Mouse (Mus musculus): ENCODE measurements around the gene Erp27. TPM values are rescaled to one million over a fixed set of nuclear protein-coding genes. Genes with fewer than 3 reads are reported as not detected.

Erp27 gene
- polyA plus RNA-seq, 1 experiment, result 1.9 TPM

DNA sequence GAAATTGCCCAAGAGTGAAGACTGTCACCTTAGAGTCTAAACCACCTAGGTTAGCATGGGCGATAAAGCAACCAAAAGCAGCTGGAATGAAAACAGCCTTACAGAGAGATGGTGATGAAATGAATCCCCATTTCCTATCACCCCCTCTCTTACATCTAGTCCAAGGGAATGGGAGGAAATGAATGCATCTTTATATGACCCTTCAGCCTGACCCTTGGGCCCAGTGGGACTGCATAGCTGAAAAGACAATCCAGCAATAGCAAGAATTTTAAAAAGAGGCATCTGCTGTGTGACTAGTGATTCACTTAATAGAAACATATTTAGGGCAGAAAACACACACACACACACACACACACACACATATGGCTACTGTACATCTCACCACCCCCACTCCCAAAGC lies 5.6 kb upstream of the Erp27 start:
- Histone ChIP-seq H3K27ac (ENCODE audit: insufficient read depth, low read length) (no peak overlapping the region), H3K4me1 (ENCODE audit: control insufficient read depth, insufficient read depth, low read length) (peaks cover 3% of the 10 kb centered on the region; the same call in 1 of the 2 replicates), H3K4me3 (ENCODE audit: insufficient read depth, low read length) (no peak overlapping the region)
- TF ChIP-seq CTCF (IDR thresholded peaks at IDR 0.05; ENCODE audit: borderline replicate concordance, insufficient read depth, low read length), result no peak
- TF ChIP-seq POLR2A (IDR thresholded peaks at IDR 0.05; ENCODE audit: low read depth, low read length), result no peak

- TF ChIP-seq POLR2A (IDR thresholded peaks at IDR 0.05; ENCODE audit: low read depth, low read length) (no peak), CTCF (IDR thresholded peaks at IDR 0.05; ENCODE audit: borderline replicate concordance, insufficient read depth, low read length) (no peak)
- H3K27ac ChIP-seq (ENCODE audit: insufficient read depth, low read length), result no peak overlapping the region
- H3K4me1 ChIP-seq (ENCODE audit: control insufficient read depth, insufficient read depth, low read length), result peaks cover 5% of the 10 kb centered on the region
- H3K4me3 ChIP-seq (ENCODE audit: insufficient read depth, low read length), result no peak overlapping the region
Observed at GRCm38 (mm10) chr6:136925049-136925448, 3.1 kb upstream of the Erp27 start.

DNA sequence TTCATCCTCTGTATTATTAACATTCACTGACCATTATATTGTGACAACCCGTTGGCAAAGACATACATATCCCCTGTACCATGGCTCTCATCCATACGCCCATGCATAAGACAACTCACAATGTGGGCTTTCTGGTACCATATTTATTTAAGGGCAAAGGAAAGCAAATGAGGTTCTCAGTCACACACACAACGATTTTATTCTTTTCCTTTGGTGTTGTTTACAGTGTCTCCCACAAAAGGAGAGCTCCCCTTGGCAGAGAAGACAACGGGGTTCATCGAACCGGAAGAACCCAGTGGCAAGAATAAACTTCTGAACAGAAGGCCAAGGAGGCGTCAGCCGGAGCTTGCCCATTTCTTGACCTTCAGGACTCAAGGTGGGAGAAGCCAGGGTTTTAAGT lies 1.6 kb upstream of the Erp27 start, which contains the start of gene Pde6h:
Pde6h (plus strand) TSS at position 301 of the 400 bp plus-strand sequence.
- Histone ChIP-seq H3K27ac (ENCODE audit: insufficient read depth, low read length) (no peak within 1 kb of the TSS), H3K4me3 (ENCODE audit: insufficient read depth, low read length) (no peak within 1 kb of the TSS), H3K4me1 (ENCODE audit: control insufficient read depth, insufficient read depth, low read length) (peaks cover 5% of the 10 kb centered on the region)
- TF ChIP-seq POLR2A (IDR thresholded peaks at IDR 0.05; ENCODE audit: low read depth, low read length) (no peak), CTCF (IDR thresholded peaks at IDR 0.05; ENCODE audit: borderline replicate concordance, insufficient read depth, low read length) (no peak)

GRCm38 (mm10) chr6:136922871-136923270 lies 891 bp upstream of the Erp27 start:
- TF ChIP-seq POLR2A (IDR thresholded peaks at IDR 0.05; ENCODE audit: low read depth, low read length) (no peak), CTCF (IDR thresholded peaks at IDR 0.05; ENCODE audit: borderline replicate concordance, insufficient read depth, low read length) (no peak)
- H3K4me3 ChIP-seq (ENCODE audit: insufficient read depth, low read length), result no peak overlapping the region
- peaks cover 5% of the 10 kb centered on the region for H3K4me1 ChIP-seq (ENCODE audit: control insufficient read depth, insufficient read depth, low read length)
- H3K27ac ChIP-seq (ENCODE audit: insufficient read depth, low read length), result no peak overlapping the region

DNA sequence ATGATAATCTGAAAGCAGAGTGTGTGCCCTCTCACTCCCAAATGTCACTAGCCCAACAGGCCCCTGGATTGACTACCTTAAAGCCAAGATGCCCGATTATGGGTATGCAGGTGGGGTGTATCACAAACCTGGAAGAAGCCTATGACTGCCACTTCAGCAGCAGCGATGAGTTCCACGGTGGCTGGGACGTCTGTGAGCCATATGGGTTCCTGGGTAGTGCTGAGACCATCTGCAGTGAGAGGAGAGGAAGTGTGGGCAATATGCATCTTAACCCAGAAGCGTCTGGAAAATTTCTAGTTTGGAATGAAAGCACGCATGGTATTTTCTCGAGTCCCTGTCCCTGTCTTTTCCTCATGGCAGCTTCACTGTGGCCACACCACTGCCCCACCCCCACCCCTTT lies 379 bp downstream of the Erp27 start:
- Histone ChIP-seq H3K27ac (ENCODE audit: insufficient read depth, low read length) (no peak overlapping the region), H3K4me3 (ENCODE audit: insufficient read depth, low read length) (no peak overlapping the region), H3K4me1 (ENCODE audit: control insufficient read depth, insufficient read depth, low read length) (peaks cover 5% of the 10 kb centered on the region)
- TF ChIP-seq CTCF (IDR thresholded peaks at IDR 0.05; ENCODE audit: borderline replicate concordance, insufficient read depth, low read length), result no peak

DNA sequence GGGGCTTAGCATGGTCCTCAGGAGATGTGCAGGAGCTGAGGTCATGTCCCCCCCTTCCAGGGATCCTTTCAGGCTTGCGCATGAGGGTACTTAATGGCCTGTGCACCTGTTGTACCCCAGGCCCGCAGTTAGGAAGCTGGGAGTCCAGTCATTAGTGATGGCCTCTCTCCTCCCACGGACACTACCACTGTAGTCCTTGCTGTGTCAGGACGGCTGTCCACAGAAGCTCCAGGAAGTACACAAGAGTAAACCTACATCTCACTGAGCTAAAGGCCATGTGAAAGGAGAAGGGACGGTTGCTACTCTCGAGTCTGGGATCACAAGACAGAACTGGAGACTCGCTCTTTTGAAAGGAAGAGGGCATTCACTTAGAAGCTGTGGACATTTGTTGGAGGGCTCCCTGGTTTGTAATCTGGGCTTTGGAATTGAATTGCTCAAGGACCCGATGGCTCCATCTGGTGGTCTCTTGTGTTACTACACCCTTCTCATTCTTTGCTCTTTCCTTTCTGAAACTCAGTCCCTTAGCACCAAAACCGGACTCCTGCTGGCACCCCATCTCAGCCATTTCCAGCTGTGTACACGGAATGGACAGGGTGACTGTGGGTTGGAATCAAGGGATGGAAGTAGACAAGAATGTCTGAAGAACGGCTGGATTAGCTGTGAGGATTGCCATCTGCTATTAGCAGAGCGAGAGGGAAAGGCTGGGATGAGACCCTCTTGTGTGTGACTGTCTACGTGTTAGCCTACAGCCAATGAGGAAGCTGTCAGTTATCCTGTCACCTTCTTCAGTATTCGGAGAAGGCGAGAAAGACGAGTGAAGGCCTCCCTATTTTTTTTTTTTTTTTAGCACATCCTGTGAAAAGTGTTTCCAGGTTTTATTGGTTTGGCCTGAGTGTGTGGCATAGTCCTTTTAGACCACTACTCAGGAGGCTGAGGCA lies 1.4 kb downstream of the Erp27 start:
- Histone ChIP-seq H3K27ac (ENCODE audit: insufficient read depth, low read length) (no peak overlapping the region), H3K4me1 (ENCODE audit: control insufficient read depth, insufficient read depth, low read length) (peaks cover 5% of the 10 kb centered on the region), H3K4me3 (ENCODE audit: insufficient read depth, low read length) (no peak overlapping the region)
- TF ChIP-seq POLR2A (IDR thresholded peaks at IDR 0.05; ENCODE audit: low read depth, low read length) (no peak), CTCF (IDR thresholded peaks at IDR 0.05; ENCODE audit: borderline replicate concordance, insufficient read depth, low read length) (no peak)

DNA sequence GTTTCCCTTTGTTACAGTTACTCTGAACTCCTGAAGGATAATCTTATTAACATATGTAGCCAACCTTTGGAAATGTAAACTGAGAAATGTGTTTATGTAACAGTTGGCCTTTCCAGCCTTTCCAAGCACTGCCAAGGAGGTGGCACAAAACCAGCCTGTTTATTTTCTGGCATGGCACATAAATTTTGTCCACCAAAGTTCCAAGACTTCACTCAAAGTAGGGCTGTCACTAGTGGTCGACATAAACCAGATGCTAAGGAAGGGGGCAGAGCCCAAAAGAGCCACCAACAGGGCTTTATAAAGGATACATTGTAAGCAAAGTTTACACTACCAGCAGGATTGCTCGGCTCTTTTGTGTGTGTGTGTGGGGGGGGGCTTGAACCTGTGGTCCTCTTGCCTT lies 4.1 kb downstream of the Erp27 start:
- Histone ChIP-seq H3K4me1 (ENCODE audit: control insufficient read depth, insufficient read depth, low read length) (peaks cover 7% of the 10 kb centered on the region), H3K27ac (ENCODE audit: insufficient read depth, low read length) (no peak overlapping the region), H3K4me3 (ENCODE audit: insufficient read depth, low read length) (no peak overlapping the region)
- TF ChIP-seq POLR2A (IDR thresholded peaks at IDR 0.05; ENCODE audit: low read depth, low read length), result no peak

- no peak overlapping the region for H3K27ac ChIP-seq (ENCODE audit: insufficient read depth, low read length)
Observed at GRCm38 (mm10) chr6:136915721-136916395, 6.1 kb downstream of the Erp27 start.

GRCm38 (mm10) chr6:136914234-136914633 lies 7.7 kb downstream of the Erp27 start:
- no peak overlapping the region for H3K4me3 ChIP-seq (ENCODE audit: insufficient read depth, low read length)
- TF ChIP-seq CTCF (IDR thresholded peaks at IDR 0.05; ENCODE audit: borderline replicate concordance, insufficient read depth, low read length), result no peak
- no peak for TF ChIP-seq POLR2A (IDR thresholded peaks at IDR 0.05; ENCODE audit: low read depth, low read length)
- H3K4me1 ChIP-seq (ENCODE audit: control insufficient read depth, insufficient read depth, low read length), result peaks cover 9% of the 10 kb centered on the region
- no peak overlapping the region; the same call in 1 of the 2 replicates for H3K27ac ChIP-seq (ENCODE audit: insufficient read depth, low read length)

More at GRCm38 (mm10) chr6:136915721-136916395, 6.1 kb downstream of the Erp27 start:
- H3K4me1 ChIP-seq (ENCODE audit: control insufficient read depth, insufficient read depth, low read length), result peaks cover 7% of the 10 kb centered on the region
- no peak overlapping the region for H3K4me3 ChIP-seq (ENCODE audit: insufficient read depth, low read length)
- TF ChIP-seq CTCF (IDR thresholded peaks at IDR 0.05; ENCODE audit: borderline replicate concordance, insufficient read depth, low read length), result no peak

Measured in embryonic fibroblast, embryonic 13.5 days (primary cell).